Mouse (Mus musculus): ENCODE measurements at regions not wholly inside any gene's neighbourhood (a gene's known extent, or its start where the extent isn't known, plus 50 kb on each side); places are given as distances from the start of the nearest gene placed in this dataset.

DNA sequence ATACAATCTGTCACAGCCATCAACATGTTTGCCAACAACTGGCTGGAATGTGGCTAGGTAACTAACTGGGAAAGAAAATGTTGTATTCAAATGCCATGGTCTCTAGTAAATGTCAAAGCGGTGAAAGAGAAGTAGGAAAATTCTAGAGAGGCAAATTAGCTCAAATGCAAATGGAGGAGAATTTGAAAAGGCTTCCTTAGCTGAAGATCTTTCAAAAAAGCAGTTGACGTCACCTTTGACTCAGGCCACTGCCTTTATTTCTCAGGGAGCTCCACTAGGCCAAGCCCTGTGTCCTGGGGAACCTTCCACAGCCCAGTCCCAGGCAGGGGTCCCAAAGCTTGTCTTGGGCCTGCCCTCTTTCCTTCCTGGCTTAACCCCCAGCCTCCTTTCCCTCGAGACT, 136.6 kb downstream of the Tmem38b start:
- TF ChIP-seq CTCF (IDR thresholded peaks at IDR 0.05; ENCODE audit: borderline replicate concordance, extremely low read depth, insufficient read depth, insufficient read length) (no peak), POLR2A (IDR thresholded peaks at IDR 0.05; ENCODE audit: borderline replicate concordance, extremely low read depth, insufficient read depth, insufficient read length, poor library complexity, severe bottlenecking) (no peak)
- DNase-seq (ENCODE audit: low read depth): no peak

DNA sequence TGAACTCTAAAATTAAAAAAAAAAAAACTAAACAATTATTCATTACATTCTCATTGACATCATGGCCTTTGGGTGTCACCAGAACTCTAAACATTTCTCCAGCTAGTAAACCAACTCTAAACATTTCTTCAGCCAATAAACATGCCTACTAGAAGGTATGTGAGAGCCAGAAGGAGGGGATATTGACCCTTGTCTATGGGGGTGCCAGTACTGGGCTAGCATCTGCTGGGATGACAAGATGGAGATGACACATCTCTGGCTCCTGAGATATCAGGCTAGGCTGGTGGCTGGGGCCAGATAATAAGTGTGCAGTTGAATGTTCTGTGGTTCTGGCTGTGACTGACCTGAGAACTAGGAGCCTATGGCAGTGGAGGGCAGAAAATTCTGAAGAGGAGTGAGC, 144.6 kb downstream of the Tmem38b start:
- DNase-seq (ENCODE audit: low read depth): no peak
- TF ChIP-seq CTCF (IDR thresholded peaks at IDR 0.05; ENCODE audit: borderline replicate concordance, extremely low read depth, insufficient read depth, insufficient read length): no peak
- TF ChIP-seq POLR2A (IDR thresholded peaks at IDR 0.05; ENCODE audit: borderline replicate concordance, extremely low read depth, insufficient read depth, insufficient read length, poor library complexity, severe bottlenecking): no peak

GRCm38 (mm10) chr4:53970960-53971359, 145.1 kb downstream of the Tmem38b start:
- TF ChIP-seq POLR2A (IDR thresholded peaks at IDR 0.05; ENCODE audit: borderline replicate concordance, extremely low read depth, insufficient read depth, insufficient read length, poor library complexity, severe bottlenecking) (no peak), CTCF (IDR thresholded peaks at IDR 0.05; ENCODE audit: borderline replicate concordance, extremely low read depth, insufficient read depth, insufficient read length) (no peak)
- no peak for DNase-seq (ENCODE audit: low read depth)

- TF ChIP-seq POLR2A (IDR thresholded peaks at IDR 0.05; ENCODE audit: borderline replicate concordance, extremely low read depth, insufficient read depth, insufficient read length, poor library complexity, severe bottlenecking) (no peak), CTCF (IDR thresholded peaks at IDR 0.05; ENCODE audit: borderline replicate concordance, extremely low read depth, insufficient read depth, insufficient read length) (no peak)
- peak; percentile 46 for DNase-seq (ENCODE audit: low read depth)
Measured at GRCm38 (mm10) chr4:53976036-53976638, 150.3 kb downstream of the Tmem38b start.

- peak; percentile 11 for DNase-seq (ENCODE audit: low read depth)
- TF ChIP-seq CTCF (IDR thresholded peaks at IDR 0.05; ENCODE audit: borderline replicate concordance, extremely low read depth, insufficient read depth, insufficient read length): no peak
- no peak for TF ChIP-seq POLR2A (IDR thresholded peaks at IDR 0.05; ENCODE audit: borderline replicate concordance, extremely low read depth, insufficient read depth, insufficient read length, poor library complexity, severe bottlenecking)
Measured at GRCm38 (mm10) chr4:53986519-53987301, 160.9 kb downstream of the Tmem38b start.

DNA sequence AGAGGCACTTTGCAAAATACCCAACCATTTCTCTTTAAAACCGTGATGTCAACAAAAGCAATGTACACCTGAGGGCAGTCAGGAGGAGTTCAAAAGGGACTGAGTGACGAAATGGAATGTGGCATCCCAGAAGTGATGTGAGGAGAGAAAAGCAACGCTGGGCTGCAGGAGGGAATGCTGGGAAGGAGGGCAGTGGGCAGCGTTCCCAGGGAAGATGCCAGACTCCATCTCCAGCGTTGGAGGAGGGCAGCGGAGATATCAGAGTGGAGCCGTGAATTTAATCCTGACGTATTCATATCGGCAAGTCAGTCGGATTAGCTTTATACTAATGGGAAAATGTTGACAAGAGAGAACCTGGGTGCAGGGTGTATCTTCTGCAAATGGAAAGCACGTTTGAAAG, 161.7 kb downstream of the Tmem38b start:
- TF ChIP-seq CTCF (IDR thresholded peaks at IDR 0.05; ENCODE audit: borderline replicate concordance, extremely low read depth, insufficient read depth, insufficient read length): no peak
- TF ChIP-seq POLR2A (IDR thresholded peaks at IDR 0.05; ENCODE audit: borderline replicate concordance, extremely low read depth, insufficient read depth, insufficient read length, poor library complexity, severe bottlenecking): no peak
- no peak for DNase-seq (ENCODE audit: low read depth)

GRCm38 (mm10) chr4:54021069-54021829, 195.4 kb downstream of the Tmem38b start:
- TF ChIP-seq CTCF (IDR thresholded peaks at IDR 0.05; ENCODE audit: borderline replicate concordance, extremely low read depth, insufficient read depth, insufficient read length) (no peak), POLR2A (IDR thresholded peaks at IDR 0.05; ENCODE audit: borderline replicate concordance, extremely low read depth, insufficient read depth, insufficient read length, poor library complexity, severe bottlenecking) (no peak)
- DNase-seq (ENCODE audit: low read depth): peak; percentile 85

- DNase-seq (ENCODE audit: low read depth): peak; percentile 61
- TF ChIP-seq CTCF (IDR thresholded peaks at IDR 0.05; ENCODE audit: borderline replicate concordance, extremely low read depth, insufficient read depth, insufficient read length) (no peak), POLR2A (IDR thresholded peaks at IDR 0.05; ENCODE audit: borderline replicate concordance, extremely low read depth, insufficient read depth, insufficient read length, poor library complexity, severe bottlenecking) (no peak)
Measured at GRCm38 (mm10) chr4:54021861-54022385, 196.1 kb downstream of the Tmem38b start.

DNA sequence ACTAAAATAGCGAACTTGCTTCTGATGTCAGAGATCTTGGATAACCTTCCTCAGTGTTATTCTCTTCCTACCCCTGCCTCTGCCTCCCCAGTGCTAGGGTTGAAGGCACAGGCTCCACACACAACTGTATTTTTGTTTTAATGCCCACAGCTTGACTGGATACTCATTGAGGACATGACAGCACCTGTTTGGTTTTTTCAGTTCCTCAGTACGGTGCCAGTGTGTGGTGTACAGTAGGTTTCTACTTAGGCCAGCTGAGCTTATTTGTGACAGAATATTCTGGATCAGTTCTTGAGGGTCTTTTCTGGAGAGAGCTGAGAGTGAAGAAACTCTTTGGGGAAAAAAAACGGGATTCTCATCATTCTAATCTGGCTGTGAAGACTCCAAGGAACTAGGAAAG, 201.1 kb downstream of the Tmem38b start:
- DNase-seq (ENCODE audit: low read depth): no peak
- TF ChIP-seq CTCF (IDR thresholded peaks at IDR 0.05; ENCODE audit: borderline replicate concordance, extremely low read depth, insufficient read depth, insufficient read length): no peak
- no peak for TF ChIP-seq POLR2A (IDR thresholded peaks at IDR 0.05; ENCODE audit: borderline replicate concordance, extremely low read depth, insufficient read depth, insufficient read length, poor library complexity, severe bottlenecking)

GRCm38 (mm10) chr4:54027565-54028237, 201.9 kb downstream of the Tmem38b start:
- no peak for TF ChIP-seq CTCF (IDR thresholded peaks at IDR 0.05; ENCODE audit: borderline replicate concordance, extremely low read depth, insufficient read depth, insufficient read length)
- no peak for TF ChIP-seq POLR2A (IDR thresholded peaks at IDR 0.05; ENCODE audit: borderline replicate concordance, extremely low read depth, insufficient read depth, insufficient read length, poor library complexity, severe bottlenecking)
- peak; percentile 73 for DNase-seq (ENCODE audit: low read depth)

Measured in brain, embryonic 14.5 days (tissue).